In the genomic region with DNA sequence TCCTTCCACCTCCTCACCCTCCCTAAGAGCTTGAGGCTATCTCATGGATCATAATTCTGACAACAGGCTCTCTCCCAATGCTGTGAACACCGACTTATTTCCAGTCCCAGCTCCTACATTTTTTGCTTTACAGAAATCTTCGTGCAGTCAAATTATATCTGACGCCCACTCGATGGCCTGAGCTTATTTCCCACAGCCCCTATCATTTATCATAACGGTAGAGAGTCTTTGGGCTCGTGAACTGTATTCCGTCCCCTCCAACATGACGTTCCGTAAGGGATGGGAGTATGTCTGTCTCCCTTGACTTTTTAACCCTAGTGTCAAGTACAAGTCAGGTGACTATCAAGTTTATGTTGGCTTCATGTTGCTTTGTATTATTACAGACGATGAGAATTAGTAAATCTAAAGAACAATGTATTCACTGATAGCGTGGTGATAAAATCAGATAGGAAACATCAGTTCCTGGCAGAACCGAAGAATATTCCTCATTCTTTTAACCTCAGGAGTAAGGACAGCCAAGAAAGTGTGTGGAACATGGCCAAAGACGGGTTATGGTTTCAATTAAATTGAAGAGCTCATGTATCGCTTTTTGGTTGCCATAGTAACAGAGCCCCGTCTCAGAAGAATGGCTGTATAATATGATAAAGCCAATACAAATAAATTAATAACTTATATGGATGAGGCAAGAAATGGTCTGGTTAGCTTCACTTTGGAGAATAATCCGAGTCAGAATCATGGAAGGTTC, we compare ENCODE assay signal across 14 mouse cellular contexts.
DNase-seq lines count a peak whose midpoint lies in the region; ATAC-seq and TF ChIP-seq lines count a peak whose summit lies in the region.
"Had no signal": no experiment of that assay in that cellular context is flagged by ENCODE, and none has a peak within 500 bp of the region (broad histone marks: within the 10 kb centered on the region; RNA-seq: fewer than 3 reads in every experiment).

No protein-coding gene starts in this region.

- no peak for ATAC-seq in midbrain, embryonic 14.5 days (ENCODE audit: low FRiP score, low TSS enrichment)
- no peak for ATAC-seq in midbrain, embryonic 15.5 days (replicated peaks)
- peak; percentile 27 for ATAC-seq in embryonic facial prominence, embryonic 14.5 days (ENCODE audit: low read depth)
- ATAC-seq: midbrain, embryonic 16.5 days had no signal

- H3K4me1 ChIP-seq in midbrain, embryonic 14.5 days (ENCODE audit: control insufficient read depth, insufficient read depth, low read length) = no peaks in the 10 kb centered on the region
- 0 out of 2 replicates have a peak, but pooled peaks cover 4% of the 10 kb centered on the region for H3K4me1 ChIP-seq in midbrain, embryonic 15.5 days
- peaks cover 16% of the 10 kb centered on the region for H3K4me1 ChIP-seq in embryonic facial prominence, embryonic 14.5 days (ENCODE audit: control insufficient read depth, insufficient read depth, low read length)

- intact Hi-C loops in gastrocnemius, adult 2 months (cut with DNase I) = no loop called here

- WGBS in midbrain, embryonic 14.5 days = 83% methylated on average over 16 of the region's 16 CpGs
- WGBS in midbrain, embryonic 15.5 days = 75% methylated on average over 16 of the region's 16 CpGs
- WGBS in embryonic facial prominence, embryonic 14.5 days = 37% methylated on average over 16 of the region's 16 CpGs

- no peak overlapping the region for H3K9ac ChIP-seq in midbrain, embryonic 14.5 days (replicated peaks; ENCODE audit: low read length)
- no peak overlapping the region for H3K9ac ChIP-seq in midbrain, embryonic 15.5 days
- no peak overlapping the region for H3K9ac ChIP-seq in embryonic facial prominence, embryonic 14.5 days (ENCODE audit: low read depth, low read length)

- H3K4me3 ChIP-seq in gastrocnemius, adult 2 months = peak overlapping the region; percentile 1; the same call in 1 of the 2 replicates
- no peak overlapping the region for H3K4me3 ChIP-seq in midbrain, embryonic 14.5 days (replicated peaks; ENCODE audit: low read depth, low read length)
- H3K4me3 ChIP-seq in midbrain, embryonic 15.5 days = no peak overlapping the region
- no peak overlapping the region for H3K4me3 ChIP-seq in embryonic facial prominence, embryonic 14.5 days (ENCODE audit: low read depth, low read length)
- H3K4me3 ChIP-seq: forebrain, embryonic 10.5 days; hindbrain, embryonic 10.5 days had no signal

- peak overlapping the region; percentile 28 for H3K27ac ChIP-seq in gastrocnemius, adult 2 months
- H3K27ac ChIP-seq in midbrain, embryonic 14.5 days (replicated peaks; ENCODE audit: low read depth, low read length) = no peak overlapping the region
- H3K27ac ChIP-seq in midbrain, embryonic 15.5 days = no peak overlapping the region
- peak overlapping the region; percentile 7; the same call in 1 of the 2 replicates for H3K27ac ChIP-seq in embryonic facial prominence, embryonic 14.5 days (replicated peaks; ENCODE audit: low read depth, low read length)
- H3K27ac ChIP-seq: forebrain, embryonic 10.5 days; hindbrain, embryonic 10.5 days had no signal

- no peak overlapping the region for H3K4me2 ChIP-seq in midbrain, embryonic 14.5 days (ENCODE audit: low read length)
- H3K4me2 ChIP-seq in midbrain, embryonic 15.5 days = no peak overlapping the region
- peak overlapping the region; percentile 2; the same call in 1 of the 2 replicates for H3K4me2 ChIP-seq in embryonic facial prominence, embryonic 14.5 days (ENCODE audit: low read depth, low read length)

- DNase-seq in gastrocnemius, adult 2 months = peak; percentile 53
- DNase-seq in gastrocnemius, postnatal 25 days = no peak
- DNase-seq in midbrain, embryonic 14.5 days = peak; percentile 60
- DNase-seq in embryonic facial prominence, embryonic 14.5 days (ENCODE audit: low spot score) = peak; percentile 95
- DNase-seq in left cerebral cortex, adult 18-20 months (ENCODE audit: low spot score in 2 of 2) = no peak
- no peak for DNase-seq in adrenal gland, postnatal 10 days
- DNase-seq: adrenal gland, adult 8-10 months; cerebellum, adult 11-12 months; layer of hippocampus, postnatal 36 days; liver had no signal

- H3K27me3 ChIP-seq in midbrain, embryonic 14.5 days (ENCODE audit: control insufficient read depth, insufficient read depth, low read length) = no peaks in the 10 kb centered on the region
- H3K27me3 ChIP-seq in midbrain, embryonic 15.5 days (replicated peaks) = no peaks in the 10 kb centered on the region
- H3K27me3 ChIP-seq in embryonic facial prominence, embryonic 14.5 days (replicated peaks; ENCODE audit: control insufficient read depth, insufficient read depth, low read length) = no peaks in the 10 kb centered on the region

- H3K36me3 ChIP-seq in midbrain, embryonic 14.5 days (ENCODE audit: control insufficient read depth, insufficient read depth, low read length) = no peaks in the 10 kb centered on the region
- H3K36me3 ChIP-seq in midbrain, embryonic 15.5 days (replicated peaks) = no peaks in the 10 kb centered on the region
- H3K36me3 ChIP-seq in embryonic facial prominence, embryonic 14.5 days (ENCODE audit: control insufficient read depth, insufficient read depth, low read length) = no peaks in the 10 kb centered on the region
- H3K36me3 ChIP-seq: forebrain, embryonic 10.5 days; hindbrain, embryonic 10.5 days had no signal

- no peaks in the 10 kb centered on the region for H3K9me3 ChIP-seq in midbrain, embryonic 14.5 days (ENCODE audit: control insufficient read depth, low read length)
- no peaks in the 10 kb centered on the region for H3K9me3 ChIP-seq in midbrain, embryonic 15.5 days
- no peaks in the 10 kb centered on the region for H3K9me3 ChIP-seq in embryonic facial prominence, embryonic 14.5 days (ENCODE audit: control insufficient read depth, low read length)
- H3K9me3 ChIP-seq: forebrain, embryonic 10.5 days; hindbrain, embryonic 10.5 days had no signal

- TF ChIP-seq CTCF in gastrocnemius, adult 2 months (IDR thresholded peaks at IDR 0.05) = no peak

Comparison
In these comparisons a context has a peak if more than half of its experiments do, and no peak if none do; other contexts are left out.
1. DNase-seq: peak in gastrocnemius, adult 2 months (single experiment), midbrain, embryonic 14.5 days (single experiment) and embryonic facial prominence, embryonic 14.5 days (single experiment); none in gastrocnemius, postnatal 25 days (single experiment), left cerebral cortex, adult 18-20 months (0 of 2) and adrenal gland, postnatal 10 days (single experiment).
2. H3K27ac ChIP-seq: peak in gastrocnemius, adult 2 months (single experiment) and embryonic facial prominence, embryonic 14.5 days (single experiment); none in midbrain, embryonic 14.5 days (single experiment) and midbrain, embryonic 15.5 days (single experiment).